Mouse (Mus musculus) midbrain, embryonic 16.5 days (tissue): ENCODE measurements around the gene Isoc2a. TPM values are rescaled to one million over a fixed set of nuclear protein-coding genes. Genes with fewer than 3 reads are reported as not detected.
"Not testable (repeated sequence)": the region's sequence is repeated elsewhere in the genome, so short reads cannot be mapped to it uniquely, and the experiment has no call there.

Experiments
- ATAC-seq: fragments of 200-750 bp; cut with Nextera tagmentation; 2 replicates; pipeline ENCODE4 v1.8.0; 2017; ENCODE audit warnings: moderate TSS enrichment
- H3K27ac ChIP-seq: fragments of 300-500 bp; sonication (generic); 2 replicates; pipeline ENCODE4 v1.5.1; 2014; ENCODE audit warnings: mild to moderate bottlenecking, low read length, mixed read lengths
- H3K27me3 ChIP-seq: fragments of 300-500 bp; sonication (generic); 2 replicates; pipeline ENCODE4 v1.6.1; 2014; ENCODE audit warnings: low read depth, low read length, mixed read lengths; ENCODE audit not compliant: control insufficient read depth, insufficient read depth
- H3K36me3 ChIP-seq: fragments of 300-500 bp; sonication (generic); 2 replicates; pipeline ENCODE4 v1.6.1; 2014; ENCODE audit warnings: mild to moderate bottlenecking, low read length, moderate library complexity, mixed read lengths; ENCODE audit not compliant: control insufficient read depth, insufficient read depth
- H3K4me1 ChIP-seq: fragments of 300-500 bp; sonication (generic); 2 replicates; pipeline ENCODE4 v1.6.1; 2014; ENCODE audit warnings: mild to moderate bottlenecking, low read length, mixed read lengths; ENCODE audit not compliant: control insufficient read depth, insufficient read depth
- H3K4me2 ChIP-seq: fragments of 300-500 bp; sonication (generic); 2 replicates; pipeline ENCODE4 v1.6.1; 2014; ENCODE audit warnings: mild to moderate bottlenecking, low read length, mixed read lengths
- H3K4me3 ChIP-seq: fragments of 300-500 bp; sonication (generic); 2 replicates; pipeline ENCODE4 v1.5.1; 2014; ENCODE audit warnings: low read depth, mild to moderate bottlenecking, low read length, moderate library complexity, mixed read lengths
- H3K9ac ChIP-seq: fragments of 300-500 bp; sonication (generic); 2 replicates; pipeline ENCODE4 v1.6.1; 2014; ENCODE audit warnings: low read depth, low read length, mixed read lengths
- H3K9me3 ChIP-seq: fragments of 300-500 bp; sonication (generic); replicated peaks from 2 replicates; pipeline ENCODE4 v1.6.1; 2014; ENCODE audit warnings: mild to moderate bottlenecking, low read length, mixed read lengths; ENCODE audit not compliant: control insufficient read depth, poor library complexity, severe bottlenecking
- WGBS: fragments of 180-500 bp; shearing (Covaris S2); extraction: QIAGEN DNeasy Blood & Tissue Kit; methylation state at CpG from one replicate; pipeline ENCODE4 v1.1.7; 2014; 5-methylcytosine and 5-hydroxymethylcytosine counted together
- polyA plus RNA-seq: library from polyadenylated mRNA; unstranded; fragments of >200 nt; fragmentation: Nextera tagmentation; extraction: Ambion mirVana; gene quantifications from 2 replicates; pipeline ENCODE4 v1.2.1, GENCODE M21; 2015

Gene Isoc2a
- polyA plus RNA-seq, 1 experiment from 2014 or later: 0.46 TPM

DNA sequence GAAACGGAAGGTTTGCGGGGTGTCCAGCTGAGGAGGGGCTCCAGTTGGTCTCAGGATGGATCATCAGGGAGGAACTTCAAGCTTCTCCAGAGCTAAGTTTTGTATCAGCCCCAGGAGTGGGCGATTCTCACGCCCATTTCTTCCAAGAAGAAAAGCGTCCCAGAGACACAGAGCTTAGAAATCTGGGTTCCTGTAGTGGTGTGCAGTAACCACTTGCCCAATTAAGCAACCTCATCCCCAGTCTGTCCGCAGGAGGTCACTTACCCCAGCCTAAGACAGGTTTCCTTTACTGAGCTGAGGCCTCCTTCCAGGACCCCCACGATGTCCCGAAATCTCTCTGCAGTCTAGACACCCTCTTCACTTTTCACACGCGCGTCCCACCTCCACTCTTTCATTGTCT, 273 bp downstream of the Isoc2a start:
- Histone ChIP-seq H3K27me3 (no peaks in the 10 kb centered on the region), H3K4me2 (peak overlapping the region; percentile 83), H3K4me3 (peak overlapping the region; percentile 52), H3K9ac (peak overlapping the region; percentile 62), H3K27ac (no peak overlapping the region), H3K36me3 (no peaks in the 10 kb centered on the region), H3K9me3 (no peaks in the 10 kb centered on the region), H3K4me1 (peaks cover 9% of the 10 kb centered on the region; the same call in 1 of the 2 replicates)
- no peak; the same call in none of the 2 replicates for ATAC-seq
- 6% methylated on average over 11 of the region's 11 CpGs for WGBS

DNA sequence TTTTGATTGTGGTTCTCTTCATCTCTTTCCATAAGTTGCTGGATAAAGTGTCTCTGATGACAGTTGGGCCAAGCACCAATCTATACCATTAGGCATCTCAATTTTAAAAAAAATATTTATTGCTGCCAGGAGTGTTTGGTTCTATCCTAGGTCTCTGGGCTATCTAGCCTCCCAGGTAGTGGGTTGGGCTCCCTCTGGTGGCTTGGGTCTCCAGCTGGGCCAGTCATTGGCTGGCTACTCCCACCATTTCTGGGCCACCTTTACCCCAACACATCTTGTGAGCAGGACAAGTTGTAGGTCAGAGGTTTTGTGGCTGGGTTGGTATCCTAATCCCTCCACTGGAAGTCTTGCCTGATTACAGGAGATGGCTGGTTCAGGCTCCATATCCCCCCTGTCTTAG, 1.2 kb downstream of the Isoc2a start:
- H3K27me3 ChIP-seq: no peaks in the 10 kb centered on the region
- H3K36me3 ChIP-seq: no peaks in the 10 kb centered on the region
- H3K4me2 ChIP-seq: no peak overlapping the region; the same call in 1 of the 2 replicates
- ATAC-seq: no peak
- H3K4me3 ChIP-seq: no peak overlapping the region
- no peaks in the 10 kb centered on the region for H3K9me3 ChIP-seq
- peaks cover 9% of the 10 kb centered on the region; the same call in 1 of the 2 replicates for H3K4me1 ChIP-seq
- H3K27ac ChIP-seq: no peak overlapping the region
- H3K9ac ChIP-seq: no peak overlapping the region

DNA sequence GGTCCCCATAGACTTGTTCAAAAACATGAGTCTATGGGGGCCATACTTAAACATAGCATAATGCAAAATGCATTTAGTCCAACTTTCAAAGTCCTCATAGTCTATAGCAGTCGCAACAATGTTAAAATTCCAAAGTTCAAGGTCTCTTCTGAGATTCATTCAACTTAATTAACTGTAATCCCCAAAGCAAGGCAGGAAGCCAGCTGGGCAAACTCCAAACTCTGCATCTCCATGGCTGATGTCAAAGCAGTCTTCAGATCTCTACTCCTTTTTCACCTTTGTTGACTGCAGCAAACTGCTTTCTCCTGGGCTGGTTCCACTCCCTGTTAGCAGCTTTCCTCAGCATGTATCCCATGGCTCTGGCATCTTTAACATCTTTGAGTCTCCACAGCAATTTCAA, 2.1 kb downstream of the Isoc2a start:
- not testable (repeated sequence) for ATAC-seq, H3K4me2 ChIP-seq, H3K36me3 ChIP-seq, H3K27ac ChIP-seq, H3K27me3 ChIP-seq, H3K9ac ChIP-seq, H3K9me3 ChIP-seq, H3K4me1 ChIP-seq, H3K4me3 ChIP-seq
- WGBS: 80% methylated on average over 1 of the region's 1 CpGs

DNA sequence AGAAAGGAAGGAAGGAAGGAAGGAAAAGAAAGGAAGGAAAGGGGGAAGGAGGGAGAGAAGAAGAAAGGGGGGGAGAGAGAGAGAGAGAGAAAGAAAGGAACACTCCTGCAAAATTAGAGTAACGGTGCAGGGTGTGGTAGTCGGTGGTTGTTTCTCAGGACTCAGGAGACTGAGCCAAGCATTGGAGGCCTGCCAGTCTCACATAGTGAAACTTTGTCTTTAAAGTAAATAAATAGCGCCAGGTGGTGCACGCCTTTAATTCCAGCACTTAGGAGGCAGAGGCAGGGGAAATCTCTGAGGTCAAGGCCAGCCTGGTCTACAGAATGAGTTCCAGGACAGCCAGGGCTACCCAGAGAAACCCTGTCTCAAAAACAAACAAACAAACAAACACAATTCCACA, 9.7 kb downstream of the Isoc2a start:
- Histone ChIP-seq H3K4me2 (no peak overlapping the region), H3K4me1 (no peaks in the 10 kb centered on the region), H3K9ac (no peak overlapping the region), H3K36me3 (no peaks in the 10 kb centered on the region), H3K27ac (no peak overlapping the region), H3K9me3 (no peaks in the 10 kb centered on the region), H3K4me3 (no peak overlapping the region), H3K27me3 (no peaks in the 10 kb centered on the region)
- ATAC-seq: no peak
- WGBS: 74% methylated on average over 4 of the region's 4 CpGs

- H3K9ac ChIP-seq: no peak overlapping the region
- ATAC-seq: no peak
- peaks cover 8% of the 10 kb centered on the region for H3K4me1 ChIP-seq
Measured at GRCm38 (mm10) chr7:4895186-4895585, 18.2 kb downstream of the Isoc2a start.

DNA sequence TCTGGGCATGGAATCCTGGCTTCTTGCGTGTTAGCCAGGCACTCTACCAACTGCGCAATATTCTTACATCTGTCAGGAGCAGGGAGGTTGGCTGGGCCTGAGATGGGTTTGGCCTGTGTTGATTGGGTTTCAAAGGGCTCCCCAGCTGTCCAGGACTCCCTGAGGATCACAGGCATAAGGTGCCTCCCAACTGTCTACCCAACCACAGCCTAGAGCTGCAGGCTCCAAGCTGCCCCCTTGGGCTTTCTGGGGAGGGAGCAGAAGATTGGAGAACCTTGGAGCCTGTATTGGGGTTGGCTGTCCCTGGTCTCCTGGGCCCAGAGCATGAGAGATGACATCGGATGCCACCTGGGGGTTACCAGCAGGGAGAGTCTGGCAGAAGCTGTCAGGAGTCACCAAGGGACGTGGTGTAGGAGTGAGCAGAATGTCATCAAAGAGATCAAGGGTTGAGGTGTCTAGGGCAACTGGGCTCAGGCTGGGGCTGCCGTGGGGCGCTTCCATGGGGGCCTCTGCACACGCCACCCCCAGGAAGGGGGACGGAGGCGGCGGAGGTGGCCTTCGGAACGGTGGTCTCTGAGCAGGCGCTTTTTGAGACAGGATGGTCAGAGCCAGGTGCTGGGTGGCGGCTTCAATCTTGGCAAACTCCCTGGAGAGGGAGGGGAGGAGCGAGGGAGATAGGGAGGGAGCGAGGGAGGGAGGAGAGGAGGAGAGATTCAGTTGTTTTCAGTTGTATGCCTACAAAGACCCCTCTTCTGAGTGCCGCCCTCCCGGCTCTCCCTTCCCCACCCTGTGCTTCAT, 22.1 kb downstream of the Isoc2a start:
- no peaks in the 10 kb centered on the region for H3K9me3 ChIP-seq
- peak overlapping the region; percentile 34 for H3K4me3 ChIP-seq
- no peaks in the 10 kb centered on the region for H3K27me3 ChIP-seq
- H3K9ac ChIP-seq: peak overlapping the region; percentile 62
- no peaks in the 10 kb centered on the region for H3K36me3 ChIP-seq
- ATAC-seq: peak; percentile 59
- peak overlapping the region; percentile 14; the same call in 1 of the 2 replicates for H3K27ac ChIP-seq
- peaks cover 11% of the 10 kb centered on the region for H3K4me1 ChIP-seq
- WGBS: 16% methylated on average over 17 of the region's 18 CpGs
- H3K4me2 ChIP-seq: peak overlapping the region; percentile 60

More at GRCm38 (mm10) chr7:4895186-4895585, 18.2 kb downstream of the Isoc2a start:
- 72% methylated on average over 10 of the region's 11 CpGs for WGBS
- no peak overlapping the region for H3K27ac ChIP-seq
- H3K27me3 ChIP-seq: no peaks in the 10 kb centered on the region
- H3K36me3 ChIP-seq: no peaks in the 10 kb centered on the region
- H3K4me2 ChIP-seq: no peak overlapping the region
- H3K4me3 ChIP-seq: no peak overlapping the region
- H3K9me3 ChIP-seq: no peaks in the 10 kb centered on the region

DNA sequence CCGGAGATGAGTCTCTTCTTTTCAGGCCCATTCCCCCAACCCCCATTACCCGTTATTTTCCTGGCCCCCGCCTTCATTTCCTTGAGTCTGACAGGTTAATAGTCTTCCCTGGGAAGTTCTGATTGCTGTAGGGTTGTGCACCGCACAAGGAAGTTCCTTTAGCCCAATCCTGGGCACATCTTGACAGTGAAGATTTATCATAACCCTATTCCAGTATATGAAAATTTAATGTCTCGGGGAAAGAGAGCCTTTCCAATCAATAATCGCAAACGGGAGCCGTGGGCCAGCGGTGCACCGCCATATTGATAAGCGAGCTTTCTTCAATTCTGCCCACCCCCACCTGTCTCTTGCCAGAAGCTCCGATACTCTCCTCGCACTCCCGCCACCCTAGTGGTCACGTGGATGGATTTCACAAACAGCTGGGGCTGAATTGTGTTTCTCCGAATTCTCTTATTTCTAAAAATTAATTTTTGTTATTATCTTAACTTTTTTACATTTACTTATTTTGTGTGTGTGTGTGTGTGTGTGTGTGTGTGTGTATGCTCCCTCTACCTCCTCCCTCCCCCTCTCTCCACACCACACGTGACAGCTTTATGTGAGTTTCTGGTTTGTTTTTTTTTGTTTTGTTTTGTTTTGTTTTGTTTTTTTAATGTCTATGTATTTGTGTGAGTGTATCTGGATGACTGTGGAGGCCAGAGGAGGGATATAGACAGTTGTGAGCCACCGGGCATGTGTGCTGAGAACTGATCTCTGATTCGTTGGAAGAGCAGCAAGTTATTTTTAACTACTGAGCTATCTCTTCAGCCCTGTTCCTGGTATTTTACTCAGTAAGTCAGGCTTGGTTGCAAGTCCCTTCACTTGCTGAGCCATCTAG, 22.9 kb downstream of the Isoc2a start:
- Histone ChIP-seq H3K9me3 (no peaks in the 10 kb centered on the region), H3K36me3 (no peaks in the 10 kb centered on the region), H3K27ac (peak overlapping the region; percentile 14; the same call in 1 of the 2 replicates), H3K27me3 (no peaks in the 10 kb centered on the region), H3K4me3 (peak overlapping the region; percentile 34), H3K4me1 (peaks cover 11% of the 10 kb centered on the region), H3K9ac (peak overlapping the region; percentile 62), H3K4me2 (peak overlapping the region; percentile 60)
- WGBS: 6% methylated on average over 19 of the region's 19 CpGs
- peak; percentile 74 for ATAC-seq

DNA sequence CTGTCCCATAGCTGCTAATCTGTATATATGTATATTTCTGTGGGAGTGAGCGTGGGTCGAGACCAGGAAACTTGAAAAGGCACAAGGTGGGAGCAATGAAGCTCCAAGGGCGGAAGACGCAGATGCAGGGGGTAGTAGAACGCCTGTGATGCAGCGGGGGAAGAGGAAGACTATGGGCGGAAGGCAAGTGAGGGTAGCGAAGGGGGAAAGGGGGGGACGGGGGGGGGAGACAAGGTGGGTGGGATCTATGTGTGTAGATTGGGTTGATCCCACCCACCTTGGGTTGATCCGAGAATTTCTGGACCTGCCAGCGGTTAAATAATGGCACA, 23.5 kb downstream of the Isoc2a start:
- H3K4me3 ChIP-seq: peak overlapping the region; percentile 12
- H3K36me3 ChIP-seq: no peaks in the 10 kb centered on the region
- no peaks in the 10 kb centered on the region for H3K9me3 ChIP-seq
- no peak overlapping the region for H3K9ac ChIP-seq
- no peaks in the 10 kb centered on the region for H3K27me3 ChIP-seq
- peaks cover 11% of the 10 kb centered on the region for H3K4me1 ChIP-seq
- ATAC-seq: peak; percentile 14
- peak overlapping the region; percentile 60 for H3K4me2 ChIP-seq
- no peak overlapping the region for H3K27ac ChIP-seq
- 17% methylated on average over 11 of the region's 11 CpGs for WGBS

DNA sequence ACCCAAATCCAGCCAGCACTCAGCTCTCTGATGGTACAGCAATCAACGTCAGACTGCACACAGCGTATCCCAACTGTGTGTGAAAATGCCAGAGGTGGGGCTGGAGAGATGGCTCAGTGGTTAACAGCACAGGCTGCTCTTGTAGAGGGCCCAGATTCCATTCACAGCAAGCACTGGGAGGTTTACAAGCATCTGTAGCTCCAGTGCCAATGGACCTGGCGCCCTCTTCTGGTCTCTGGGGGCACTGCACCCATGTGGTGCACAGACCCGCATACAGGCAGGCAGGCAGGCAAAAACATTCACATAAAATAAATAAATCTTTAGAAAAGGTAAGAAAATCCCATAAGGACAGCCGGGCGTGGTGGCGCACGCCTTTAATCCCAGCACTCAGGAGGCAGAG, 24.2 kb downstream of the Isoc2a start:
- no peak overlapping the region for H3K9ac ChIP-seq
- 51% methylated on average over 8 of the region's 8 CpGs for WGBS
- no peaks in the 10 kb centered on the region for H3K36me3 ChIP-seq
- ATAC-seq: no peak
- no peak overlapping the region for H3K27ac ChIP-seq
- H3K4me1 ChIP-seq: peaks cover 11% of the 10 kb centered on the region
- H3K9me3 ChIP-seq: no peaks in the 10 kb centered on the region
- H3K27me3 ChIP-seq: no peaks in the 10 kb centered on the region
- no peak overlapping the region for H3K4me3 ChIP-seq
- peak overlapping the region; percentile 60; the same call in 1 of the 2 replicates for H3K4me2 ChIP-seq
